Mouse (Mus musculus): Measurements from ENCODE around the gene Cit.

GRCm38 (mm10) chr5:115928786-115929507, 83.9 kb downstream of the Cit start:
- peak; percentile 31; the same call in 1 of the 2 replicates for TF ChIP-seq CTCF (IDR thresholded peaks at IDR 0.05; ENCODE audit: borderline replicate concordance, insufficient read depth, low read depth, low read length)
- no peak for TF ChIP-seq POLR2A (IDR thresholded peaks at IDR 0.05; ENCODE audit: borderline replicate concordance, insufficient read depth, low read length)
